Mouse (Mus musculus) testis, postnatal 14 days (tissue): ENCODE results near the gene Rfx7.
"Not testable (repeated sequence)": the region's sequence is repeated elsewhere in the genome, so short reads cannot be mapped to it uniquely, and the experiment has no call there.

Experiments used
- DNase-seq: peaks from one replicate; pipeline ENCODE4 v3.0.0; 2021; ENCODE audit warnings: low spot score

Gene Rfx7

GRCm38 (mm10) chr9:72640642-72641041 lies 108.6 kb downstream of the Rfx7 start:
- no peak for DNase-seq

GRCm38 (mm10) chr9:72641093-72641680 lies 109.1 kb downstream of the Rfx7 start:
- DNase-seq: no peak

GRCm38 (mm10) chr9:72642756-72643447 lies 110.9 kb downstream of the Rfx7 start:
- DNase-seq: not testable (repeated sequence)

GRCm38 (mm10) chr9:72643651-72644417 lies 111.8 kb downstream of the Rfx7 start:
- no peak for DNase-seq

- DNase-seq: no peak
These were observed 112.5 kb downstream of the Rfx7 start for GRCm38 (mm10) chr9:72644418-72645110.

- no peak for DNase-seq
These were observed 117.7 kb downstream of the Rfx7 start for GRCm38 (mm10) chr9:72649781-72650180.

- no peak for DNase-seq
These were observed 120.9 kb downstream of the Rfx7 start for GRCm38 (mm10) chr9:72652961-72653360.

GRCm38 (mm10) chr9:72653533-72653932 lies 121.5 kb downstream of the Rfx7 start:
- no peak for DNase-seq

GRCm38 (mm10) chr9:72654593-72655242 lies 122.7 kb downstream of the Rfx7 start:
- DNase-seq: peak; percentile 37

GRCm38 (mm10) chr9:72655602-72656001 lies 123.6 kb downstream of the Rfx7 start:
- DNase-seq: no peak

GRCm38 (mm10) chr9:72656491-72656890 lies 124.5 kb downstream of the Rfx7 start:
- DNase-seq: no peak

- no peak for DNase-seq
These were observed 124.9 kb downstream of the Rfx7 start for GRCm38 (mm10) chr9:72656940-72657339.

- no peak for DNase-seq
These were observed 125.7 kb downstream of the Rfx7 start for GRCm38 (mm10) chr9:72657694-72658093.

GRCm38 (mm10) chr9:72660139-72660538 lies 128.1 kb downstream of the Rfx7 start:
- no peak for DNase-seq

GRCm38 (mm10) chr9:72660911-72661310 lies 128.9 kb downstream of the Rfx7 start:
- DNase-seq: no peak

- DNase-seq: no peak
These were observed 129.5 kb downstream of the Rfx7 start for GRCm38 (mm10) chr9:72661561-72661894.

- DNase-seq: peak; percentile 94
These were observed 130.0 kb downstream of the Rfx7 start, which contains the start of gene Nedd4 for GRCm38 (mm10) chr9:72661895-72662661. TSS of gene Nedd4 (plus strand) at chr9:72662346.

GRCm38 (mm10) chr9:72662691-72663533 lies 130.9 kb downstream of the Rfx7 start:
- DNase-seq: peak; percentile 83

- DNase-seq: no peak
These were observed 131.5 kb downstream of the Rfx7 start for GRCm38 (mm10) chr9:72663534-72663918.
